Mouse (Mus musculus): ENCODE results near the gene Kcnh1. TPM values are rescaled to one million over a fixed set of nuclear protein-coding genes. Genes with fewer than 3 reads are reported as not detected.

The Kcnh1 gene
- polyA plus RNA-seq, 1 experiment from 2014 or later, result 1.3 TPM

- H3K4me1 ChIP-seq (replicated peaks; ENCODE audit: insufficient read depth, low read length), result no peaks in the 10 kb centered on the region
- no peak for TF ChIP-seq CTCF (IDR thresholded peaks at IDR 0.05; ENCODE audit: low read depth)
- H3K36me3 ChIP-seq (ENCODE audit: insufficient read depth, low read length), result no peaks in the 10 kb centered on the region
- H3K27me3 ChIP-seq (ENCODE audit: insufficient read depth, low read length), result no peaks in the 10 kb centered on the region
- no peak overlapping the region for H3K4me3 ChIP-seq (replicated peaks; ENCODE audit: low read depth, low read length)
- H3K4me2 ChIP-seq (ENCODE audit: low read length), result no peak overlapping the region
- no peak for DNase-seq (ENCODE audit: low spot score)
- H3K9ac ChIP-seq (ENCODE audit: low read depth, low read length), result no peak overlapping the region
- no peaks in the 10 kb centered on the region for H3K9me3 ChIP-seq (replicated peaks; ENCODE audit: low read length)
- ATAC-seq (replicated peaks; ENCODE audit: low FRiP score, low read depth), result no peak
- no peak overlapping the region for H3K27ac ChIP-seq
These were observed 105.3 kb downstream of the Kcnh1 start for GRCm38 (mm10) chr1:192295902-192296301.

DNA sequence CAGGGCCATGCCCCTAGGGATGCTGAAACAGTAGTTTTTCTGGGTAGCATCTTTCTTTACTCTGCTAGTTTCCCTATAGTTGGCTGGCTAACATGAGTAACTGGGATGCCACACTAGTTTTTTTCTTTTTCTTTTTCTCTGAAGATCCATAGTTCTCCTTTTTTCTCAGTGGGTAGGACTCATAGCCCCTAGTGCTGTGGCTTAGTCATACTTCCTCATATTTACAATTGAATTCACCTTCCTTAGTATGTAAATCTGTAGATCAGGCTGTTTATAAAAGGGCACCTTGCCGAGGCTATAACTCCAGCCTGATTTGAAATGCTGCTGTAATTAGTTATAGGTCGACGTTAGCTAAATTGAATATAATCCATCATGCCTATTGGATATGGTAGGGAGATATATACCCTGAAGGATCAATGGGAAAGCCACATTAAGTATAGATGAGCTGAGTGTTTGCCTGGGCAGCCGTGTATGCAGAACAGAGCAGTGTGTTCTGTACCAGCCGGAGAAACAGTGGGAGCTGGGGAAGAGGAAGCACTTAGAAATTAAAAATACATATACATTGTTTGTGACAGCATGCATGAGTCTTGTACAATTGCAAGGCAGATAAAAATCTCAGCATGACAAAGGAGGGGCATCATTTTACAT, 107.0 kb downstream of the Kcnh1 start:
- Histone ChIP-seq H3K4me3 (replicated peaks; ENCODE audit: low read depth, low read length) (no peak overlapping the region), H3K27me3 (ENCODE audit: insufficient read depth, low read length) (no peaks in the 10 kb centered on the region), H3K4me1 (replicated peaks; ENCODE audit: insufficient read depth, low read length) (no peaks in the 10 kb centered on the region), H3K9me3 (replicated peaks; ENCODE audit: low read length) (no peaks in the 10 kb centered on the region), H3K27ac (no peak overlapping the region), H3K36me3 (ENCODE audit: insufficient read depth, low read length) (no peaks in the 10 kb centered on the region), H3K4me2 (ENCODE audit: low read length) (no peak overlapping the region), H3K9ac (ENCODE audit: low read depth, low read length) (no peak overlapping the region)
- no peak for ATAC-seq (replicated peaks; ENCODE audit: low FRiP score, low read depth)
- no peak for DNase-seq (ENCODE audit: low spot score)
- WGBS, result 77% methylated on average over 5 of the region's 5 CpGs
- no peak for TF ChIP-seq CTCF (IDR thresholded peaks at IDR 0.05; ENCODE audit: low read depth)

DNA sequence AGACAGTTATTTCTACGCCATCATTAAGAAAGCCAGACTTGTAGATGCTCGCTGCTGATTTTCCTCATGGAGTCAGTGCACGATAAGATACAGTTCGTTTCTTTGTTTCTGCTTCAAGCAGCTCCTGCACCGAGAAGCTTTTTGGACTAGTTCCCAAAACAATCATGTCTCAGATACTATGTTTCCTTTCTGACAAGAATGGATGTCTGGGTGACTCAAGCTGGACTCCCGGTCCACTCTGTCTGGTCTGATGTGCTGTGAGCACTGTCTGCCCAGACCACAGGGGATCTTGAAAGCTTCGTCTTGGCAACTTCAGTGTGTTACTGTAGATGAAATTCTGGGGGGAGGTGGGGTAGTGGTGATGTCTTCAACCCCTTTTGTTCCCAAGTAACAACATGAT, 109.8 kb downstream of the Kcnh1 start:
- H3K4me3 ChIP-seq (replicated peaks; ENCODE audit: low read depth, low read length), result no peak overlapping the region
- H3K9ac ChIP-seq (ENCODE audit: low read depth, low read length), result no peak overlapping the region
- H3K4me2 ChIP-seq (ENCODE audit: low read length), result no peak overlapping the region
- H3K36me3 ChIP-seq (ENCODE audit: insufficient read depth, low read length), result no peaks in the 10 kb centered on the region
- no peaks in the 10 kb centered on the region for H3K27me3 ChIP-seq (ENCODE audit: insufficient read depth, low read length)
- H3K9me3 ChIP-seq (replicated peaks; ENCODE audit: low read length), result no peaks in the 10 kb centered on the region
- DNase-seq (ENCODE audit: low spot score) (peak; percentile 16), ATAC-seq (replicated peaks; ENCODE audit: low FRiP score, low read depth) (no peak)
- H3K27ac ChIP-seq, result no peak overlapping the region
- no peaks in the 10 kb centered on the region for H3K4me1 ChIP-seq (replicated peaks; ENCODE audit: insufficient read depth, low read length)
- 67% methylated on average over 7 of the region's 7 CpGs for WGBS
- no peak for TF ChIP-seq CTCF (IDR thresholded peaks at IDR 0.05; ENCODE audit: low read depth)

- no peaks in the 10 kb centered on the region for H3K9me3 ChIP-seq (replicated peaks; ENCODE audit: low read length)
- H3K27me3 ChIP-seq (ENCODE audit: insufficient read depth, low read length), result no peaks in the 10 kb centered on the region
- TF ChIP-seq CTCF (IDR thresholded peaks at IDR 0.05; ENCODE audit: low read depth), result no peak
- no peaks in the 10 kb centered on the region for H3K4me1 ChIP-seq (replicated peaks; ENCODE audit: insufficient read depth, low read length)
- no peak overlapping the region for H3K9ac ChIP-seq (ENCODE audit: low read depth, low read length)
- WGBS, result 59% methylated on average over 2 of the region's 2 CpGs
- DNase-seq (ENCODE audit: low spot score) (no peak), ATAC-seq (replicated peaks; ENCODE audit: low FRiP score, low read depth) (no peak)
- H3K36me3 ChIP-seq (ENCODE audit: insufficient read depth, low read length), result no peaks in the 10 kb centered on the region
- H3K4me3 ChIP-seq (replicated peaks; ENCODE audit: low read depth, low read length), result no peak overlapping the region
- no peak overlapping the region for H3K4me2 ChIP-seq (ENCODE audit: low read length)
- no peak overlapping the region for H3K27ac ChIP-seq
These were observed 113.0 kb downstream of the Kcnh1 start for GRCm38 (mm10) chr1:192303615-192304014.

- Histone ChIP-seq H3K27me3 (ENCODE audit: insufficient read depth, low read length) (no peaks in the 10 kb centered on the region), H3K4me2 (ENCODE audit: low read length) (no peak overlapping the region), H3K36me3 (ENCODE audit: insufficient read depth, low read length) (no peaks in the 10 kb centered on the region), H3K9ac (ENCODE audit: low read depth, low read length) (no peak overlapping the region), H3K4me3 (replicated peaks; ENCODE audit: low read depth, low read length) (no peak overlapping the region), H3K9me3 (replicated peaks; ENCODE audit: low read length) (no peaks in the 10 kb centered on the region), H3K27ac (no peak overlapping the region), H3K4me1 (replicated peaks; ENCODE audit: insufficient read depth, low read length) (no peaks in the 10 kb centered on the region)
- no peak for TF ChIP-seq CTCF (IDR thresholded peaks at IDR 0.05; ENCODE audit: low read depth)
- no peak for ATAC-seq (replicated peaks; ENCODE audit: low FRiP score, low read depth)
- DNase-seq (ENCODE audit: low spot score), result no peak
- WGBS, result 78% methylated on average over 1 of the region's 1 CpGs
These were observed 114.6 kb downstream of the Kcnh1 start for GRCm38 (mm10) chr1:192305155-192305554.

- no peak for DNase-seq (ENCODE audit: low spot score)
- no peak for ATAC-seq (replicated peaks; ENCODE audit: low FRiP score, low read depth)
- H3K27ac ChIP-seq, result no peak overlapping the region
- no peaks in the 10 kb centered on the region for H3K9me3 ChIP-seq (replicated peaks; ENCODE audit: low read length)
- H3K36me3 ChIP-seq (ENCODE audit: insufficient read depth, low read length), result no peaks in the 10 kb centered on the region
- no peak overlapping the region for H3K4me2 ChIP-seq (ENCODE audit: low read length)
- H3K4me3 ChIP-seq (replicated peaks; ENCODE audit: low read depth, low read length), result no peak overlapping the region
- H3K27me3 ChIP-seq (ENCODE audit: insufficient read depth, low read length), result no peaks in the 10 kb centered on the region
- no peaks in the 10 kb centered on the region for H3K4me1 ChIP-seq (replicated peaks; ENCODE audit: insufficient read depth, low read length)
- no peak for TF ChIP-seq CTCF (IDR thresholded peaks at IDR 0.05; ENCODE audit: low read depth)
- H3K9ac ChIP-seq (ENCODE audit: low read depth, low read length), result no peak overlapping the region
These were observed 116.5 kb downstream of the Kcnh1 start for GRCm38 (mm10) chr1:192307055-192307454.

DNA sequence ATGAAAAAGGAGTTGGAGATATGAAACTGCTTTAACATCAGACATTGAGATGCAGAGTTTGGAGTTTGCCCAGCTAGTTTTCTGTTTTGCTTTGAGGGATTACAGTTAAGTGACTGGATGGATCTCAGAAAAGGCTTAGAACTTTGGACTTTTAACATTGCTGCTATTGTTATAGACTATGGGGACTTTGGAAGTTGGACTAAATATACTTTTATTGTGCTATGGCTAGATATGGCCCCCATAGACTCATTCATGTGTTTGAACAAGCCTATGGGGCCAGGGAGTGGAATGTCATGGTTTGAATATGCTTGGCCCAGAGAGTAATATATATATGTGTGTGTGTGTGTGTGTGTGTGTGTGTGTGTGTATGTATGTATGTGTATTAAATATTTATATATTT, 120.7 kb downstream of the Kcnh1 start:
- Histone ChIP-seq H3K4me1 (replicated peaks; ENCODE audit: insufficient read depth, low read length) (no peaks in the 10 kb centered on the region), H3K9ac (ENCODE audit: low read depth, low read length) (no peak overlapping the region), H3K4me3 (replicated peaks; ENCODE audit: low read depth, low read length) (no peak overlapping the region), H3K4me2 (ENCODE audit: low read length) (no peak overlapping the region), H3K27me3 (ENCODE audit: insufficient read depth, low read length) (no peaks in the 10 kb centered on the region), H3K27ac (no peak overlapping the region), H3K36me3 (ENCODE audit: insufficient read depth, low read length) (no peaks in the 10 kb centered on the region), H3K9me3 (replicated peaks; ENCODE audit: low read length) (no peaks in the 10 kb centered on the region)
- DNase-seq (ENCODE audit: low spot score) (no peak), ATAC-seq (replicated peaks; ENCODE audit: low FRiP score, low read depth) (no peak)
- no peak for TF ChIP-seq CTCF (IDR thresholded peaks at IDR 0.05; ENCODE audit: low read depth)

Measured in kidney, postnatal 0 days (tissue).